Mouse (Mus musculus) hindbrain, embryonic 12.5 days (tissue): ENCODE results near the gene Fen1. TPM values are rescaled to one million over a fixed set of nuclear protein-coding genes. Genes with fewer than 3 reads are reported as not detected.

Source experiments
- microRNA-seq: library from miRNA; unstranded; fragments of <30 nt; microRNA quantifications from one replicate; pipeline ENCODE4, GENCODE M21; 2017
- polyA plus RNA-seq: library from polyadenylated mRNA; unstranded; fragments of >200 nt; fragmentation: Nextera tagmentation; extraction: Ambion mirVana; gene quantifications from 2 replicates; pipeline ENCODE4 v1.2.1, GENCODE M21; 2016

The Fen1 gene
- polyA plus RNA-seq, 1 experiment from 2014 or later, result 62.4 TPM

Small RNAs within 50 kb of the gene (microRNA-seq; reads per million reads assigned to microRNA genes)
- 1.1 reads per million for gene Mir6993

Other genes starting within 250 kb of the Fen1 start
- gene Fth1, start 223.6 kb downstream of the Fen1 start, polyA plus RNA-seq, result 1,445 and 1,581 TPM in 2 replicates
- 0.94 and 1.1 TPM in 2 replicates for gene Best1, start 202.5 kb downstream of the Fen1 start, polyA plus RNA-seq
- gene Rab3il1, start 202.5 kb downstream of the Fen1 start, polyA plus RNA-seq, result 35.4 and 40.0 TPM in 2 replicates
- gene Fads3, start 162.6 kb downstream of the Fen1 start, polyA plus RNA-seq, result 13.1 and 16.6 TPM in 2 replicates
- gene Fads2, start 102.4 kb downstream of the Fen1 start, polyA plus RNA-seq, result 173 and 177 TPM in 2 replicates
- 175 and 183 TPM in 2 replicates for gene Fads1, start 21.3 kb downstream of the Fen1 start, polyA plus RNA-seq
- gene Tmem258, start 155 bp downstream of the Fen1 start, polyA plus RNA-seq, result 313 and 342 TPM in 2 replicates
- gene Myrf, start 36.6 kb upstream of the Fen1 start, polyA plus RNA-seq, result 1.3 and 1.9 TPM in 2 replicates
- 4.9 and 5.1 TPM in 2 replicates for gene Dagla, start 100.7 kb upstream of the Fen1 start, polyA plus RNA-seq
- 6.2 and 7.6 TPM in 2 replicates for gene Syt7, start 184.9 kb upstream of the Fen1 start, polyA plus RNA-seq